Mouse (Mus musculus): ENCODE measurements around the gene Def6. TPM values are rescaled to one million over a fixed set of nuclear protein-coding genes. Genes with fewer than 3 reads are reported as not detected.

The Def6 gene
- polyA plus RNA-seq, 1 experiment: 69.7 TPM

GRCm38 (mm10) chr17:28277721-28278120 lies 70.1 kb downstream of the Def6 start:
- no peak overlapping the region for H3K4me3 ChIP-seq (ENCODE audit: extremely low read depth, insufficient read depth, insufficient read length)
- WGBS: 93% methylated on average over 10 of the region's 10 CpGs
- H3K27me3 ChIP-seq (ENCODE audit: control insufficient read depth, insufficient read depth, low read length): no peaks in the 10 kb centered on the region
- H3K36me3 ChIP-seq (ENCODE audit: control insufficient read depth, insufficient read depth, low read length): no peaks in the 10 kb centered on the region
- no peak for DNase-seq (ENCODE audit: low read depth in 1 of 2, low spot score in 2 of 2)
- no peak overlapping the region for H3K27ac ChIP-seq (ENCODE audit: insufficient read depth, low read length)
- TF ChIP-seq CTCF (IDR thresholded peaks at IDR 0.05; ENCODE audit: extremely low read depth, insufficient read depth, insufficient read length, insufficient replicate concordance) (no peak), POLR2A (IDR thresholded peaks at IDR 0.05; ENCODE audit: low read depth, low read length) (no peak)
- H3K4me1 ChIP-seq (ENCODE audit: control insufficient read depth, insufficient read depth, insufficient read length): peaks cover 9% of the 10 kb centered on the region; the same call in 1 of the 2 replicates

GRCm38 (mm10) chr17:28278156-28278555 lies 70.6 kb downstream of the Def6 start:
- peaks cover 9% of the 10 kb centered on the region; the same call in 1 of the 2 replicates for H3K4me1 ChIP-seq (ENCODE audit: control insufficient read depth, insufficient read depth, insufficient read length)
- no peak overlapping the region for H3K27ac ChIP-seq (ENCODE audit: insufficient read depth, low read length)
- WGBS: 75% methylated on average over 3 of the region's 3 CpGs
- TF ChIP-seq POLR2A (IDR thresholded peaks at IDR 0.05; ENCODE audit: low read depth, low read length) (no peak), CTCF (IDR thresholded peaks at IDR 0.05; ENCODE audit: extremely low read depth, insufficient read depth, insufficient read length, insufficient replicate concordance) (no peak)
- DNase-seq (ENCODE audit: low read depth in 1 of 2, low spot score in 2 of 2): no peak
- H3K27me3 ChIP-seq (ENCODE audit: control insufficient read depth, insufficient read depth, low read length): no peaks in the 10 kb centered on the region
- no peak overlapping the region for H3K4me3 ChIP-seq (ENCODE audit: extremely low read depth, insufficient read depth, insufficient read length)
- no peaks in the 10 kb centered on the region for H3K36me3 ChIP-seq (ENCODE audit: control insufficient read depth, insufficient read depth, low read length)

Other genes starting within 250 kb of the Def6 start
- gene Tcp11, start 127.1 kb upstream of the Def6 start, polyA plus RNA-seq (2012; rRNA removed): 0.58 and 0.92 TPM in 2 replicates
- gene Scube3, start 65.6 kb upstream of the Def6 start, polyA plus RNA-seq (2012; rRNA removed): 1.6 and 2.0 TPM in 2 replicates
- 31.0 and 33.2 TPM in 2 replicates for gene Zfp523, start 30.6 kb upstream of the Def6 start, polyA plus RNA-seq (2012; rRNA removed)
- 23.2 and 28.8 TPM in 2 replicates for gene Ppard, start 24.9 kb downstream of the Def6 start, polyA plus RNA-seq (2012; rRNA removed)
- gene Fance, start 105.7 kb downstream of the Def6 start, polyA plus RNA-seq (2012; rRNA removed): 17.2 and 19.3 TPM in 2 replicates
- gene Rpl10a, start 120.7 kb downstream of the Def6 start, polyA plus RNA-seq (2012; rRNA removed): 4,168 and 4,314 TPM in 2 replicates
- 4.3 and 5.0 TPM in 2 replicates for gene Tead3, start 143.0 kb downstream of the Def6 start, polyA plus RNA-seq (2012; rRNA removed)
- gene Tulp1, start 157.4 kb downstream of the Def6 start, polyA plus RNA-seq (2012; rRNA removed): 0.15 and 0.25 TPM in 2 replicates